18 mouse cellular contexts compared by ENCODE assay signal in the genomic region with DNA sequence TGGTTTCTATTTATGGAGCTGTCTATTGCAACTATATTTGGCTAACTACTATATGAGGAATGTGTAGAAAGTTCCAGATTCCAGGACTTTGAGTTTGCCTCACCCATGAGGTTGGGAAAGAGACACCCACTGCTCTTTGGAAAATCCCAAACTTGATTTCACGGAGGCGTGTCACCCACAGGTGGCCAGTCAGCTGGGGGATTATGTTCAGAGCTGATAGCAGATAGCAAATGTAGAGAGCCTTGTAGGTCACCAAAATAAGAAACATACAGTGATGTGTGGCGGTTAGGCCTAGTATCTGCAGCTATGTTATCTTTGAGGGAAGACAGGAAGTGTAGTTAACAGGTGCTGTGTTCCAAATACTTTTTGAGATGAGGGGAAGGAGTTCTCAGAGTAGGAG. TPM values are rescaled to one million over a fixed set of nuclear protein-coding genes. Genes with fewer than 3 reads are reported as not detected.
"Had no signal": no experiment of that assay in that cellular context is flagged by ENCODE, and none has a peak within 500 bp of the region (broad histone marks: within the 10 kb centered on the region; RNA-seq: fewer than 3 reads in every experiment).

No protein-coding gene starts in this region.

- H3K27me3 ChIP-seq: neural tube, embryonic 13.5 days; neural tube, embryonic 15.5 days; stomach, embryonic 15.5 days had no signal

- H3K36me3 ChIP-seq: neural tube, embryonic 13.5 days; neural tube, embryonic 15.5 days; stomach, embryonic 15.5 days had no signal

- H3K4me1 ChIP-seq: neural tube, embryonic 13.5 days; neural tube, embryonic 15.5 days; stomach, embryonic 15.5 days had no signal

- DNase-seq: retina, postnatal 1 day; right cerebral cortex, adult 18-20 months; right cerebral cortex, postnatal 14 days; right cerebral cortex, postnatal 25 days; right cerebral cortex, postnatal 4 days; spleen, adult 18-20 months; thymus, adult 18-20 months; thymus, adult 2 months; thymus, postnatal 14 days; thymus, postnatal 25 days; thymus, postnatal 36 days; thymus, postnatal 4 days had no signal

- H3K9ac ChIP-seq: neural tube, embryonic 13.5 days; neural tube, embryonic 15.5 days; stomach, embryonic 15.5 days had no signal

- H3K9me3 ChIP-seq: neural tube, embryonic 13.5 days; neural tube, embryonic 15.5 days; stomach, embryonic 15.5 days had no signal

- H3K4me2 ChIP-seq: neural tube, embryonic 13.5 days; neural tube, embryonic 15.5 days; stomach, embryonic 15.5 days had no signal

- H3K27ac ChIP-seq: neural tube, embryonic 13.5 days; neural tube, embryonic 15.5 days; stomach, embryonic 15.5 days; stomach, postnatal 0 days had no signal

- H3K4me3 ChIP-seq: neural tube, embryonic 13.5 days; neural tube, embryonic 15.5 days; stomach, embryonic 15.5 days had no signal

RNA-seq across cellular contexts. Expression of a gene that starts 56.4 kb away (rescaled TPM):
- total RNA-seq: neutrophil, adult 5-6 weeks had no signal
- polyA plus RNA-seq: spleen, adult 2 months had no signal
